Mouse (Mus musculus) left cerebral cortex, adult 2 months (tissue): Measurements from ENCODE around the gene Zfp628. TPM values are rescaled to one million over a fixed set of nuclear protein-coding genes. Genes with fewer than 3 reads are reported as not detected.
"Not testable (repeated sequence)": the region's sequence is repeated elsewhere in the genome, so short reads cannot be mapped to it uniquely, and the experiment has no call there.

Experiments
- DNase-seq, 2 experiments: peaks; one replicate each; pipeline ENCODE4 v3.0.0; 2021 to 2022; ENCODE audit warnings: low spot score in 2 of 2, mixed read lengths in 1 of 2; ENCODE audit errors: extremely low spot score in 1 of 2
- H3K27ac ChIP-seq: fragments of 200-600 bp; 2 replicates; pipeline ENCODE4 v1.8.1; 2022
- H3K4me3 ChIP-seq: fragments of 200-600 bp; 2 replicates; pipeline ENCODE4 v1.8.1; 2022
- CTCF ChIP-seq: fragments of 200-600 bp; IDR thresholded peaks from 2 replicates; pipeline ENCODE4 v1.8.1; 2022; ENCODE audit warnings: antibody characterized with exemption, mild to moderate bottlenecking, moderate library complexity
- intact Hi-C: fragments of 180-260 bp; cut with DNase I; formaldehyde crosslinking; loops from one replicate; pipeline ENCODE4 v1.15.1; 2025
- long read RNA-seq, 2 experiments: library from polyadenylated mRNA; stranded (forward); transcript quantifications; one replicate each; pipeline ENCODE4 v2.0.0; 2021; ENCODE audit warnings: borderline mapping rate in 2 of 2
- total RNA-seq, 2 experiments: library from RNA; stranded (reverse); gene quantifications; 2 replicates each; pipeline ENCODE4 v1.2.3; 2021

Zfp628 gene
- total RNA-seq = 10 to 100 TPM; 15.8 to 16.4 TPM
- long read RNA-seq, experiment 1, partial matches to known transcripts = 2 of 5 reads
- long read RNA-seq, experiment 1, other reads (novel, unspliced or antisense) = 1 of 5 reads
- long read RNA-seq, experiment 2, partial matches to known transcripts = 0 of 7 reads
- long read RNA-seq, experiment 2, other reads (novel, unspliced or antisense) = 3 of 7 reads

DNA sequence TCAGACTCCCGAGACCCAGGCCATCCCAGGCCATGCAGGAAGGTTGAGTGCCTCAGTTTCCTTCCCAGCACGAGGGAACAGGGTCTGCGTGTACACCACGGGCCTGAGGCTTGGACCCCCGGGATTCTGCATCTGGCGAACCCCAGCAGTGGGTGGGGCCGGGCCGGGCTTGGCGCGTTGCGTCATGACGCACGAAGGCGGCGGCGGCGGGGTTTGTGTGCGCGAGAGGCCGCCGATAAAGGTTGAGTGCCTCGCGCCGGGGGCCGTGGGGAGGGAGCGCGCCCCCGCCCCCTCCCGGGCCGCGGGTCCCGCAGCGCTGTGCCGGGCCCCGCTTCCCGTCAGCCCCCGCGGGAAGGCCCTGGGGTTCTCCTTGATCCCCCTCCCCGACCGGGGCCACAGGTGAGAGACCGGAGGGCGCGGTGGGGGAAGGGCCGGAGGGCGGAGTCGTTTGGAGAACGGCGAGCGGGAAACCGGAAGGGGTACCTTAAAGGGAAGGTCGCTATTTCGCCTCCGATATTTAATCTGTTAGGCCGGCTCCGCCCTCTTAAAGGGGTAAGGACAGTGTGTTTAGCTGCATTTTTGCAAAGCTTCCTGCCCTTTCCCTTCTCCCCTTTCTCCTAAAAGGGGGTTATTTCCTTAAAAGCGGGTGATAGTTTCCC is at the start of gene Zfp628:
Gene Zfp628 (plus strand): TSS at position 211 of the 659 bp plus-strand sequence.
- peak; percentile 95 for DNase-seq
- Histone ChIP-seq H3K4me3 (peak within 1 kb of the TSS; percentile 69), H3K27ac (peak within 1 kb of the TSS; percentile 99)
- intact Hi-C loops = loop anchor here (2.0 to 5.0 kb wide), 3 partner anchors 48 to 103 kb away; partner anchors contain the start of genes Shisa7 and Ube2s
- TF ChIP-seq CTCF = no peak

DNA sequence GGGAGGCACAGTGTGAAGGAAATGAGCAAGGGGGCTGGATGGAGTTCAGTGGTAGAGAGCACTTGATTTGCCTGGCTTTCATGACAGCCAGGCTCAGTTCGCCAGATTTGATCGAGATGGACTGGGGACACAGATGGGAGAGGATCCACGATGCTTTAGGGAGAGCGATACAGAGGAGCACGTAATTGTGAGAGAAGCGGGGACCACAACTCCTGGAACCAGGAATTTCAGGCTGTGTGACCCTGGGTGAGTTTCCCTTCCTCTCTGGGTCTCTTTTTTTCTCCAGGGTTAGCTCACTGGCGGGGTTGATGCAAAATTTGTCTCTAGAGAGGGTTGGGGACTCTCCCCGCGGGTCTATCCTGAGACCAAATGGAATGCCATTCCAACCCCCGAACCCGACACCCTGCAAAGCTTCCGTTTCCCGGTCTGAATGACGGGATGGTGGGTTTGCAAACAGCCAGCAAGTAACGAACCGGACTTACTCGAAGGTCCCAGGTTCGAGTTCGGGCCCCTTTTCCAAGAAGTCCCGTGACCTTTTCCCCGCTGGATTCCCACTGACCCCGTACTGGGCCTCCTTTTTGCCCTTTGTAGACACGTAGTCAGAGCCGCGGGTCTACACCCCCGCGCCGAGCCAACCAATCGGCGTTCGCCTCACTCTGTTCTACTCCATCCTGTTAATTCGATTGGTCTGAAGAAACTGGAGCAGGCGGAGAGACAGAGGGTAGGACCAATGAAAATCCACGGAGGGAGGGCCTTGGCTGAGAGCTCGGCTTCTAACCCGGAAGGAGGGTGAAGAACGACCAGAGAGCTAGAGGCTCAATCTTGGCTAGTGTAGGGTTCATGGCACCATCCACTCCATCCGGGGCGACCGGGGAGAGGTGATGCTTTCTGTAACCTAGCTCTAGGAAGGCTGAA is 49.2 kb upstream of the Zfp628 start:
- TF ChIP-seq CTCF = no peak
- intact Hi-C loops = loop anchor here (2.0 kb wide), 2 partner anchors 49 to 73 kb away; partner anchors contain the start of gene Zfp628
- peak; percentile 96 for DNase-seq
- peak overlapping the region; percentile 64 for H3K4me3 ChIP-seq
- H3K27ac ChIP-seq = peak overlapping the region; percentile 91

GRCm38 (mm10) chr7:4866631-4867180 is 48.3 kb upstream of the Zfp628 start:
- intact Hi-C loops = loop anchor here (2.0 kb wide), 2 partner anchors 48 to 72 kb away; partner anchors contain the start of gene Zfp628
- no peak for DNase-seq
- H3K4me3 ChIP-seq = peak overlapping the region; percentile 64
- TF ChIP-seq CTCF = no peak
- peak overlapping the region; percentile 90 for H3K27ac ChIP-seq

GRCm38 (mm10) chr7:4870133-4870532 is 44.9 kb upstream of the Zfp628 start, which contains the start of gene Isoc2b:
Gene Isoc2b (minus strand): TSS chr7:4870258.
- no peak for DNase-seq
- no peak for TF ChIP-seq CTCF
- intact Hi-C loops = no loop called here
- Histone ChIP-seq H3K27ac (no peak within 1 kb of the TSS), H3K4me3 (no peak within 1 kb of the TSS)

DNA sequence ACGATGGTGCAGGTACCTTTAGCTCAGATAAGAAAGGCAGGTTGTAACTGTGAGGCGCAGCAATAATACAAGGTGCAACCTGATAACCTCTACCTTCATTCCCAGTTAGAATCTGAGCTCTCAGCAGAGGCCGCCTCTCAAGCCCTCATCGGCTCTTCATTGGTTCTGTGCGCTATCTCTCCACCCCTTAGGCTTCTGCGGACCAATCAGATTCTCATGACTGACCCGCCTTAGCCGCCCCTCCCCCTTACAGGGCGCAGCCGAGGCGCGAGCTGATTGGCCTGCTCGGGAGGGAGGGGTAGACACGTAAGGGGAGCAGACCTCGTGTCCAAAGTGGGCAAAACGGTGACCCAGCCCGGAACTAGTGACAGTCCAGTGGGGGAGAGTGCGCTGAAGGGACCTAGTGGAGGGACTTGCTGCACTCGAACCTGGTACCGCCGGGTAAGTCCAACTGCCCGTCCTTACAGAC is 38.2 kb upstream of the Zfp628 start, which contains the start of gene Isoc2a:
Gene Isoc2a (plus strand): TSS at position 401 of the 469 bp plus-strand sequence.
- intact Hi-C loops = no loop called here
- TF ChIP-seq CTCF = no peak
- H3K4me3 ChIP-seq = peak within 1 kb of the TSS; percentile 62
- DNase-seq = peak; percentile 78 to 86
- H3K27ac ChIP-seq = peak within 1 kb of the TSS; percentile 71; the same call in 1 of the 2 replicates

- TF ChIP-seq CTCF = no peak
- Histone ChIP-seq H3K4me3 (peak overlapping the region; percentile 62), H3K27ac (peak overlapping the region; percentile 71; the same call in 1 of the 2 replicates)
- intact Hi-C loops = no loop called here
- no peak for DNase-seq
Measured at GRCm38 (mm10) chr7:4877226-4877625, 37.8 kb upstream of the Zfp628 start.

GRCm38 (mm10) chr7:4878186-4878585 is 36.8 kb upstream of the Zfp628 start:
- intact Hi-C loops = no loop called here
- Histone ChIP-seq H3K4me3 (no peak overlapping the region), H3K27ac (no peak overlapping the region)
- no peak for DNase-seq
- TF ChIP-seq CTCF = peak; percentile 20

DNA sequence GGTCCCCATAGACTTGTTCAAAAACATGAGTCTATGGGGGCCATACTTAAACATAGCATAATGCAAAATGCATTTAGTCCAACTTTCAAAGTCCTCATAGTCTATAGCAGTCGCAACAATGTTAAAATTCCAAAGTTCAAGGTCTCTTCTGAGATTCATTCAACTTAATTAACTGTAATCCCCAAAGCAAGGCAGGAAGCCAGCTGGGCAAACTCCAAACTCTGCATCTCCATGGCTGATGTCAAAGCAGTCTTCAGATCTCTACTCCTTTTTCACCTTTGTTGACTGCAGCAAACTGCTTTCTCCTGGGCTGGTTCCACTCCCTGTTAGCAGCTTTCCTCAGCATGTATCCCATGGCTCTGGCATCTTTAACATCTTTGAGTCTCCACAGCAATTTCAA is 36.0 kb upstream of the Zfp628 start:
- DNase-seq, H3K4me3 ChIP-seq, intact Hi-C loops, H3K27ac ChIP-seq: not testable (repeated sequence)

GRCm38 (mm10) chr7:4886680-4887079 is 28.3 kb upstream of the Zfp628 start:
- no peak overlapping the region for H3K4me3 ChIP-seq
- no peak for TF ChIP-seq CTCF
- DNase-seq = no peak
- intact Hi-C loops = no loop called here
- no peak overlapping the region for H3K27ac ChIP-seq

DNA sequence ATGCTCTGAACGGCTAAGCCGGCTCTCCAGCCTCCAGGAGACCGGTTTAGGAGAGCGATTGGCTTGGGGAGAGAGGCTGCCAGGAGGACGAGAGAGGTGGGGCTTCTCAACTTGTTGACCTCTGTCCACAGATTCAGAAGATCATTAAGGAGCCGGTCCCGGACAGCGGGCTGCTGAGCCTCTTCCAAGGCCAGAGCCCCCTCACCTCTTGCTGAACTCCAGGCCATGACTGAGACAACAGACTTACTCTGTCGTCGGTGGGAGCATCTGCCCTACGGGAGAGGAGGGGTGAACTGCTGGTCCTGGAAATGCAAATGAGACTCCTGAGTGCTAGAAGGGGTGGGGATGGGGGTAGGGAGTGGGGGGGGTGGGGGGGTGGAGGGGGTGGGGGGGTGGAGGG is 19.8 kb upstream of the Zfp628 start:
- H3K27ac ChIP-seq = no peak overlapping the region
- intact Hi-C loops = no loop called here
- no peak for TF ChIP-seq CTCF
- H3K4me3 ChIP-seq = no peak overlapping the region
- DNase-seq = no peak

DNA sequence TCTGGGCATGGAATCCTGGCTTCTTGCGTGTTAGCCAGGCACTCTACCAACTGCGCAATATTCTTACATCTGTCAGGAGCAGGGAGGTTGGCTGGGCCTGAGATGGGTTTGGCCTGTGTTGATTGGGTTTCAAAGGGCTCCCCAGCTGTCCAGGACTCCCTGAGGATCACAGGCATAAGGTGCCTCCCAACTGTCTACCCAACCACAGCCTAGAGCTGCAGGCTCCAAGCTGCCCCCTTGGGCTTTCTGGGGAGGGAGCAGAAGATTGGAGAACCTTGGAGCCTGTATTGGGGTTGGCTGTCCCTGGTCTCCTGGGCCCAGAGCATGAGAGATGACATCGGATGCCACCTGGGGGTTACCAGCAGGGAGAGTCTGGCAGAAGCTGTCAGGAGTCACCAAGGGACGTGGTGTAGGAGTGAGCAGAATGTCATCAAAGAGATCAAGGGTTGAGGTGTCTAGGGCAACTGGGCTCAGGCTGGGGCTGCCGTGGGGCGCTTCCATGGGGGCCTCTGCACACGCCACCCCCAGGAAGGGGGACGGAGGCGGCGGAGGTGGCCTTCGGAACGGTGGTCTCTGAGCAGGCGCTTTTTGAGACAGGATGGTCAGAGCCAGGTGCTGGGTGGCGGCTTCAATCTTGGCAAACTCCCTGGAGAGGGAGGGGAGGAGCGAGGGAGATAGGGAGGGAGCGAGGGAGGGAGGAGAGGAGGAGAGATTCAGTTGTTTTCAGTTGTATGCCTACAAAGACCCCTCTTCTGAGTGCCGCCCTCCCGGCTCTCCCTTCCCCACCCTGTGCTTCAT is 16.0 kb upstream of the Zfp628 start:
- no peak overlapping the region for H3K27ac ChIP-seq

More for the DNA sequence above, 16.0 kb upstream of the Zfp628 start:
- intact Hi-C loops = no loop called here
- DNase-seq = no peak
- H3K4me3 ChIP-seq = no peak overlapping the region
- TF ChIP-seq CTCF = no peak
